Mouse (Mus musculus): Measurements from ENCODE around the gene Lta.

The Lta gene

DNA sequence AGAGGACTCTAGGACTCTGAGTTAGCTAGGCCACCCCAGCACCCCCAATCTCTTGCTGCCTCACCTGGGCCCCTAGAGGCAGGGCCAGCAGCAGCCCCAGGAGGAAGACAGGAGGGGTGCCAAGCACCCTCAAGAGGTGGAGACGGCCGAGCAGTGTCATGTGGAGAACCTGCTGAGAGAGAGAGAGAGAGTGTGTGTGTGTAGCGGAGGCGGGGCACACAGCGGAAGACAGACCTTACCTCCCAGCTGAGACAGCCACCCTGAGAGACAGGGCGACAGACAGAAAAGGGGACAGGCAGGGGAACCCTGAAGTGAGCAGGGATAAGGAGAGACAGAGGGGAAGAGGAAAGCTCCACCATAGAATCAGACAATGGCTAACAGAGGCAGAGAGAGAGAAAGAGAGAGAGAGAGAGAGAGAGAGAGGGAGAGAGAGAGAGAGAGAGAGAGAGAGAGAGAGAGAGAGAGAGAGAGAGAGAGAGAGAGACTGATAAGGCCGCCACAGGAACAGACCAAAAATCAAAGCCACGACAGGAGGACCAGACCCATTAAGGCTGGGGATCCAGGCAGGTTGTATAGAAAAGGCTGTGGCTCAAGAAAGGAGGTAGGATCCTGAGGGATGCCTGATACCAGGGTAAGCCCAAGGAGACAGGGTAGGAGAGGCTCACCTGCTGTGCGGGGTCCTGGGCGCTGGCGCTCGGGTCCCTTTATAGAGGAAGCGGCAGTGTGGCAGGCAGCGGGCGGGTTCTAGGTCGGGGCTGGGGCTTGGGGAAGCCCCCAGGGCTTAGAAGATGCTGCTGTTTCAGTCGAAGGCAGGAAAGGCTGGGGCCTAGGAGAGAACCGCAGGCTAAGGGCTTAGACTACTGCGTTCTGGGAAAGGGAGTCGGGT is at the start of gene Lta:
Gene Lta (minus strand): TSS at position 858 of the 886 bp plus-strand sequence.
- peak; percentile 46 for DNase-seq (ENCODE audit: low read depth, low spot score)

DNA sequence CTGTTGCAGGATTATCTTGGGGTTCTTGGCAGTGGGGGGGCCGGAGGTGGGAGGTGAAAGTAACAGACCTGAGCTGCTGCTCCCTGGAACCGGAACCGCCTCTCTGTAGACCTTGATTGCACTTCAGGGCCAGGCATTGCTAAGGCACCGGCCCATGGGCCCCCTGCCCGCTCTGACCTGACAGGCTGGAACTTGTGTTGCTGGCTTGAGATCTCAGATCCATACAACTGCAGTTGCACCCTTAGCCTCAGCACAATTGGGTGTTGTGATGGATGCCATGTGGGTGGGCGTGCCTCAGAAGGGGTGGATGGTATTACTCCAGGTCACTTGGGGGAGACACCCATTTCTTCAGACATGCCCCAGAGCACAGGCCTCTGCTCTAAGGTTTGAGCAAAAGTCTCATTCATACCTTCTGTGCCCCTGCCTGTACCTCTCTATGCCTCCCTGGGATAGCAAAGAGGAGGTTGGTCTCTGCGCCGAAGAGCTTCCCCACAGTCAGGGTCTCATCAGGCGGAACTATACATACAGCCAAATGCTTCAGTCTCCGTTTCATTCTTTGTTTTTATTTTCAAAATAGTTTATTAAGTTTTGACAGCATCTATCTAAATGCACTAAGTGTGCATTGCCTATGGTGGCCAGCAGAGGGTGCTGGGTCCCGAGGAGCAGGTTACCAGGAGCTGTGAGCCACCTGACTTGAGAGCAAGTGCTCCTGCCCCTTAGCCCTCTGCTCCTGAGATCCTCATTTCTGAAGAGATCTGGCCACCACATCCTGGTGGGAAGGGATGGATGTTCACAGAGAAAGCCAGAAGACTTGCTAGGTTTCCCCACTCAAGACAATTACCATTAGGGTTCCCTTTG is 49.3 kb upstream of the Lta start:
- peak; percentile 83 for DNase-seq (ENCODE audit: low read depth, low spot score)

DNA sequence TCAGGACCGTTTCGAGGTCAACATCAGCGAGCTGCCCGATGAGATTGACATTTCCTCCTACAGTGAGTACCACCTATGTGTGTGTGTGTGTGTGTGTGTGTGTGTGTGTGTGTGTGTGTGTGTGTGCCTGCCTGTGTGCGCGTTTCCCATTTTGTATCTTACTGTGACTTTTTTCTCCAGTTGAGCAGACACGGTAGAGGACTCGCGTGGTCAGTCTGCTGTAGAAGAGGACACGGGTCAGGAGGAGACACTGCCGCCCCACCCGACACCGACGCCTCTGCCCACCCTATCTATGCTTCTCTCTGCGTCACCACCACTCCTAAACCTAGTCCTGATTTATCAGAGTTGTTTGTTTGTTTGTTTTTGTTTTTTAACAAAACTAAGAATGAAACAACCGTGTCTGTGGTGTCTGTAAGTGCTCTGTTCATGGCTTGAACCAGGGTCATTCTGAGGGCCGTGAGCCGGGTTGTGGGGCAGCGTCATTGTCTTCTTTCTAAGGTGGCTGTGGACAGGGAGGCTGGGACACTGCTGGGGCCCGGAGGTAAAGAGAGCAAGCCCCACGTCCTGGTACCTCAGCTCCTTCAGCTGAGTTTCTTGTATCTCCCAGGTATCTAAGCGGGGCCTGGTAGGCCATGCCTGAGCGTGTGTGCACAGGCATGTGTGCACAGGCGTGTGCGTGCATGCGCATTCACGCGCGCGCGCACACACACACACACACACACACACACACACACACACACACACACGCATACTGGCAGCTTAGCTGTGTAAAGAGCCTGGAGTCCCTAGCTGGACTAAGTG is 48.3 kb upstream of the Lta start:
- DNase-seq (ENCODE audit: low read depth, low spot score): no peak

DNA sequence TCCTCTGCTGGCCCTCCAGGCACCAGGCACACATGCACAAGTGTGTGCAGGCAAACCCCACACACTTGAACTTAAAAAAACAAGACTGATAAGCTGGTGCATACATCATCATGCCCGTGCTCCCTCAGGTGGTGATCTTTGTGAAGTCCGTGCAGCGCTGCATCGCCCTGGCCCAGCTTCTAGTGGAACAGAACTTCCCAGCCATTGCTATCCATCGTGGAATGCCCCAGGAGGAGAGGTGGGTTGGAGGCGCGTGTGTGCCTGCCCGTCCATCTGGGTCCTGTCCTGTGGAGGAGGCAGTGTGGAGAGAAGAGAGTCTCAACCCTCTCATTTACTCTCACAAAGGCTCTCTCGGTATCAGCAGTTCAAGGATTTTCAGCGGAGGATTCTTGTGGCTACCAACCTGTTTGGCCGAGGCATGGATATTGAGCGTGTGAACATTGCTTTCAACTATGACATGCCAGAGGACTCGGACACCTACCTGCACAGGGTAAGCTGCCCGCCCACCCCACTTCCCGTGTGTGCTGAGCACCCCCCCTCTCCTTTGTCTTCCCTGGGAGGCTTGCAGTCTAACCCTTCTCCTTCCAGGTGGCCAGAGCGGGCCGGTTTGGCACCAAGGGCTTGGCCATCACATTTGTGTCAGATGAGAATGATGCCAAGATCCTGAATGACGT is 47.6 kb upstream of the Lta start:
- no peak for DNase-seq (ENCODE audit: low read depth, low spot score)

DNA sequence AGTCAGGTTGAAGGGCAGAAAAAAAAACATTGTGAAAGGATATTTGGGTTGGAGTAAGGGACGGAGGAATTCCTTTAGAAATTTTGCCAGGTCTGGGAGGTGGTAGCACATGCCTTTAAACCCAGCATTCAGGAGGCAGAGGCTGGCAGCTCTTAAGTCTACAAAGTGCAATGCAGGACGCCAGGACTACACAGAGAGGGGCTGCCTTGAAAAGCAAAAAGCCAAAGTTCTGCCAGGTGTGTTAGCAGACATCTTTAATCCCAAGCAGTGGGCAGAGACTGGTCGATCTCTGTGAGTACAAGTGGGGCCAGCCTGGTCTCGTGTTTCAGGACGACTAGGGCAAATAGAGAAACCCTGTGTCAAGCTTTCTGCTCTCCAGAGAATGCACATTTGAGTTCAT is 46.8 kb upstream of the Lta start:
- DNase-seq (ENCODE audit: low read depth, low spot score): no peak

DNA sequence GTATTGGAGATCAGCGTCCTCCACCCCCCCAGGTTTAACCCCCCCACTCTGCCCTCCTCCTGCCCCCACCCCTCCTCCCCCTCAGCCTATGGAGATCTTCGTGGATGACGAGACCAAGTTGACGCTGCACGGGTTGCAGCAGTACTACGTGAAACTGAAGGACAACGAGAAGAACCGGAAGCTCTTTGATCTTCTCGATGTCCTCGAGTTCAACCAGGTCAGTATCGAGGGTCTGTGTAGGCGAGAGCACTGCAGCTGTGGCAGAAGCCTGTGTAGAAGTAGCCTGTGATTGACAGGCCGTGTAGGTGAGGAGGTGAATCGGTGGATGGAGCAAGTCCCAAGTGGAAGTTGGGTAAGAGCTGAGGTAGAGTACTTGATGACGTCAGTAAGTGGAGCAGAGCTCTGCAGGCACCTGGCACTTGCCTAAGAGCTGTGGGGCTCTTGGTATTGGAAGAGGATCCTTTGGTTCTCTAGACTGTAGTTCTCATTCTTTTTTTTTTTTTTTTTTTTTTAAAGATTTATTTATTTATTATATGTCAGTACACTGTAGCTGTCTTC is 46.1 kb upstream of the Lta start:
- no peak for DNase-seq (ENCODE audit: low read depth, low spot score)

DNA sequence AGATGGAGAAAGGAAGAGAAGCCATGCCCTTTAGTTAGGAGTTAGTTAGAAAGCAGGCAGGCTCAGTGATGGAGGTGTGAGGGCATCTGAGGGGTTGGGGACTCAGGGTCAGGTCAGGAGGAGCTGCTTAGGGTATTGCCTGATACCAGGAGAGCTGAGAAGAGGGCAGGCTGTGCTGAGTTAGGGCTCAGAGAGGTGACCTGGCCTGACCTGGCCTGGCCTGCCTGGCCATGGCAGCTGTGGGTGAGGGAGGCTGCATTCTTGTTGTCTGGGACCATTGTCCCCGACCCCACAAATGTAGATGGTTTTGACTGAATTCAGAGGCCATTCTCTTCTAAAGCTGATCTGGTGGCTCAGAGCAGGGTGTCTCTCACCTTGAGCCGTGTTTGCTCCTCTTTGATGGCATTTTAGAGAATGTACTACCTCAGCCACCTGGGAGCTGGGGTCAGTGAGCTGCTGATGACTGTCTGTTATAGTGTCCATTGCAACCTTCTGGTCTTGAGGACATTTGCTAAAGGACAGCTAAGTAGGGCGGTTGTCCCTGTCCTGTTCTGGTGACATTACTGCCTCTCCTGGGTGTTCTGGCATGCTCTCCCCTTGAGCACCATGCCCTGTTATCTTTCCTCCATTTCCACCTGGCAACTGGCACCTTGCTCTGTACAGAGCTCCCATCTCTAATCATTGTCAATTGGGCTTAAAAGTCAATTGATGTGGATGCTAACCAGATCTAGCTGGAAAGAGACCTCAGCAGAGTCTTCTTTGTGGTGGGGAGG is 45.4 kb upstream of the Lta start:
- no peak for DNase-seq (ENCODE audit: low read depth, low spot score)

DNA sequence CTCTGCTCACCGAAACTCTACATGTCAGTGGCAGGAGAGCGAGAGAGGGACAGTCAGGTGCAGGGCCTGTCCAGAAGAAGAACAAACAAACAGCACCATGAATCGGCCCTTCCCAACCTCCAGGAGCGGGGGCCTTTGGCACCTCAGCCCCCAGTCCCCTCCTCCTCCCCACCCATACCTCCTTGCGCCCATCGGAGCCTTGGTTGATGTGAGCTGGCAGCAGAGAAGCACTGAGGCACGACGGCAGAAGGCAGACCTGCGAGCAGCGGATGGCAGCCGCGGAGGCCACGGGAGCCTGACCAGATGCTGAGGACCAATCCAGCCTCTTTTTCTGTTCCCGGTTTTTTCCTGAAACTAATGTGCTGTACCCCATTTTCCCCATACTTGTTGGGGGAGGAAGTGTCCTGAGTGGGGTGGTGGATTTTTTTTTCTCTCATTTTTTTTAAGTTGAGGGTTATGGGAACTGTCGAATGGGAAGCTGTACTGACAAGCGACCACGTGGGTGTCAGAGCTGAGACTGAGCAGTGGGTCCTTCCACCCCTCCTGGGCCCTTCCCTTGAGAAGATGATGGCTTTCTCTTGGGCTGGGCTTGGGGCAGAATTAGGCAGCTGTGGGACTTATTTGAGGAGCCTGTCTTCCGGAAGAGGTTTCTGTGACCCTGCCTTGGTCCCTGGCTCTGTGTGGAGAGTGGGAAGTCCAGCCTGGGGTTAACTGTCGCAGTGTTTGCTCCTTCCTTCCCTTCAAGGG is 44.5 kb upstream of the Lta start:
- DNase-seq (ENCODE audit: low read depth, low spot score): no peak

DNA sequence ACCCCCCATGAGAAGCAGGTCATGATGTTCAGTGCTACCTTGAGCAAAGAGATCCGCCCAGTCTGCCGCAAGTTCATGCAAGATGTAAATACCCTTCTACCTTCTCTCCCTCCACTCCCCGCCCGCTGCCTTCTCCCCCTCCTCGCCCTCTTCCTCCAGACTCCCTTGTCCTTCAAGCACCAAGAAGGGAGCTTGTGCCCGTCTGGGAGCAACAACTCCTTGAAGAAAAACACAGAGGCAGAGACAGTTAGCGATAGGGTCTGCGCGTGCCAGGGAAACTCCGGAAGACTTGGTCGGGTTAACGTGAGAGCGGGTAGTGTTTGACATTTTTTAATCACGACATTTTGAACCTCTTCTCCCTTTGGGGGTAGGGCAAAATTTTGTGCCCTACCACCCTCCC is 43.8 kb upstream of the Lta start:
- DNase-seq (ENCODE audit: low read depth, low spot score): no peak

DNA sequence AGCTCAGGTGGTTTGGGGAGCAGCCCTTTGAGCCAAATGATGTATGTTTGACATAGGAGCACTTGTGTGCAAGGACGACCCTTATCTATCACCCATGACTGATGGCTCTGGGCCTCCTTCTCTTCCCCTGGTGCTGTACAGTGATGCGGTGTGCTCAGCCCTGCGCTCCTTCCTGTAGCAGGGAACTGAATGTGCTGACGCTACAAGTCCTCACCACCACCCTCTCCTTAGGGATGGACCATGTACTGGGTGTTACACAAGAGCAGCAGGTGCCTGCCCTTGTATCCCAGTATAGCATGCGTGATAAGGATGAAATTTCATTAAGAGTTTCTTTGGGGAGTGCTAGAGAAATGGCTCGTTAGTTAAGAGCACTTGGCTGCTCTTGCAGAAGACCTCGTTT is 42.0 kb upstream of the Lta start:
- no peak for DNase-seq (ENCODE audit: low read depth, low spot score)

DNA sequence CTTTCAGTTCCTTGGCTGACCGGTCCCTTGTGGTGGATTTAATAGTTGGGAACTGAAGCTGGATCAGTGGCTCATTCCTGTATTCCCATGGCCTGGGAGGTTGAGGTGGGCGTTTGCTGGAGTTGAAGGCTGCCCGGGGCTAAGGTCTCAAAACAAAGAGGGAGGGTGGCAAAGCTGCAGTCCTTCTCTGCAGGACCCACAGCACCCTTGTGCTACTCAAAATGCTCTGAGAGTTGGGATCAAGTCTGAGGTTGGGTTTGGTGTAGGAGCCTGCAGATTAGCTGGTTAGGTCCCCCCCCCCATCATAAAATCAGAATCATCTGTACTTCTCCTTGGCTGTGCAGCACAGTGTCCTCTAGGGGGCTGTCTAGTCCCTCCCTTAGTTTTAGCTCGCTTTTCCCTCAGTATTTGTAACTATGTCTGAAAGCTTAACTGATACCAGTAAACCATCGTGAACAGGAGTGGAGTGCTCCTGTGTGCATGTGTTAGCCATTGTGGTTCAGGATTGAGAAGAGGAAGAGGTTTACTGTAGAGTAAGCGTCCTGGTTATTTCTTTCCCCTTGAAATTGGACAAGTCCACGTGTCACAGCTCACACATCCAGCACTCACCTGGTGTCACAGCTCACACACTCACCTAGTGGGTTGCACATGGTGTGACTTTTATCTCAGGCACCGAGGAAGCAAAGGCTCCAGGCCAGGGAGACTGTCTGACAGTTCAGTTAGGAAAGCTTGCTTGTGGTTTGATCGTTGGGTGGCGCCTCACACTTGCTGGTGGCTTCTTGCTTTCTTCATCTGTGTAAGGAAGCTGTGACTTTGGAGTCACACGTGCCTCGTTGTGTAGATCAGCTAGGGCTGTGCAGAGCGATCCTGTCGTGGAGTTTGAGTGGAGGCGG is 40.8 kb upstream of the Lta start:
- peak; percentile 61 for DNase-seq (ENCODE audit: low read depth, low spot score)

DNA sequence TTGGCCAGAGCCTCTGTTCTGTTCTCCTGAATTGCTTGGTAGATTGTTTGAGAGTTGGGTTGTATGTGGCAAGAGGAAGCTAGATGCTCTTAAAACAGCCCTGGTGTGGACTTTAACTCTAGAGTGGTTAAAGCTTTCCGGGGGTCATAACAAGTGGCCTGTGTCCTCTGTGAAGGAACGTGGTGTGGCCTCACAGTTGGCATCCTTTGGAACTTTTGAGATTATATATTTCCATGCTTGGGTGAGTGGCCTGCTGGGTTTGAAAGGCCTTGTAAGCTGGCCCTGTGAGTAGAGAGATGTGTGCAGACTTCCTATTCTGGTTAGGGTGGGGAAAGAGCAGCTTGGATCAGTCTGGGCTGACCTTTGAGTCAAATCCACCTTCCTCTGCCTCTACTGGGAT is 39.8 kb upstream of the Lta start:
- DNase-seq (ENCODE audit: low read depth, low spot score): no peak

DNA sequence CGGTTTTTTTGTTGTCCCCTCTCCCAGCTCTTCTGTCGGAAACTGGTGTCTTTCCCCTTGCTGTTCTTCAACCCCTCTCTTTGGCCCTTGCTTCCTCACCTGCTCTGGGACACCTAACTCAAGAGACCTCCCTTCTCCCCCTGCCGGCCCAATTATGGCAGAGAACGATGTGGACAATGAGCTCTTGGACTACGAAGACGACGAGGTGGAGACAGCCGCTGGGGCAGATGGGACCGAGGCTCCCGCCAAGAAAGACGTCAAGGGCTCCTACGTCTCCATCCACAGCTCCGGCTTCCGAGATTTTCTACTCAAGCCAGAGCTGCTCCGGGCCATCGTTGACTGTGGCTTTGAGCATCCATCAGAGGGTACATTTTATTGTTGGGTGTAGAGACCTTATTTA is 37.9 kb upstream of the Lta start:
- peak; percentile 77 for DNase-seq (ENCODE audit: low read depth, low spot score)

DNA sequence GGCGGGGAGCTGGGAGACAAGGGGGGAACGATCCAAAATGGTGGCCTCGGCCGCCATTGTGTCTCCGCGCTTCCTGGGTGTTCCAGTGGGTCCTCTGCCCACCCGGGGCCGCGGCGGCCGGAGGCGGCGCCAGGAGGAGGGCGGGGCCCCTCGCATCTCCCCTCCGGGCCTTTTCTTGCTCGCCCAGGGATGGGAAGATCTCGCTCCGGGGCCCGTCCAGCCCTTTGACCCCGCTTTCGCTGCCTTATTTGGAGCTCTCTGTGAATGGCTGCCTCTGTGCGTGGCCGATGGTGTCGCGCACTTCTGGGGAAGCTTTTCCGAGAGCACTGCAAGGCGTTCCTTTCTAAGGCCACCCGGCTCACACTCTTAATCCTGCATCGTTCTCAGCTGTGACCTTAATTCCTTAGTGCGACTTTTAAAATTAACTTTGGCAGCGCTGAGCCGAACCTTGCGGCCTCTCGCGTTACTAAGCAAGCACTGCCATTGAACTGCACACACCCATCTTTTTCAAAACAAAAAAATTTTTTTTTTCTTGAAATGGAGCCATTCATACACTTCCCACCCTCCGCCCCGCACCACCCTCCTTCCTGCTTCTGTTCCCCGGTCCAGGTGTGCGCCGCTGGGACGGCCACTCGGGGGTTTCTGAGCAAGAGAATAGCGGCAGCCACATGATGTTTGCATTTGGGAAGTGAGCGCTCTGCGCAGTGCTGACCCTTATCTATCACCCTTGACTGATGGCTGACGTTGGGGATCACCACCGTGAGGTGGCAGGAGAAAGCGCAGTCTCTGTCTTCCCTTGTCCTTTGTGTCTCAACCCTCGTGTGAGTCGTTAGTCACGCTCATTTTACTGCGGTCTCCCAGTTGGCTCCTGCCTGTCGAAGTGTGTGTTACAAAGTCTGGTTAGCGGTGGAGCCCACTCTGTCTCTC is 37.1 kb upstream of the Lta start:
- peak; percentile 85 for DNase-seq (ENCODE audit: low read depth, low spot score)

DNA sequence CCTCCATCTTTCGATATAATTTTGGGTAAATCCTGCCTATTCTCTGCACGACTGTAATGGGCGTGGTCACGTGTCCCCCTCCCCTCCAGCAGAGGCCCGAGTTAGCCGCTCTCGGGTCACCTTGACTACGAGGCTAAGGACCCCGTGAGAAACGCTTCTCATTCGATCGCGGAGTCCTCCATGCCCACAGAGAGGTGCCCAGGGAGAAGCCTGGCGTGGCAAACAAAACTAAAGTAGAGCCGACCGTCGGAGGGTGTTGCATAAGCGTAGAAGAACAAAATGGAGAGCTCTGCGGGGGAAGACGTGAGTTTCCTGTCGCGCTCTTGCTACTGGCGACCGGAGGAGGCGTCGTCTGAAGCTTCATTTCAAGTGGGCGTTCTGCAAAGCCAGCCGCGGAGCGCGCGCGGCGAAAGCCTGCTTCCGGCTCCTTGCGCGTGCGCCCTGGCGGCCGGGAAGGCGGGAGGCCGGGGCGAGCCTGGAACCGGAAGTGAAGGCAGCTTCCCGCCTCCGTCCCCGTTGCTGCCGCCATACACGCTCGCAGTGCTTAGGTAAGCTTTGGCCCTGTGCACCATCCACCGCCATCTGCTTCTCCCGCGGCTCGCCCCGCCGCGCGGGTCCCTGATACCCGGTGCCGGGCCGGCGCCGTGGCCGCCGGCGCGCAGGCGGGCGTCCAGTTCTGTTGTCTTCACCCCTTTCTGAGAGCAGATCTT is 36.3 kb upstream of the Lta start, which contains the start of gene Ddx39b:
Gene Ddx39b (plus strand): TSS at position 442 of the 710 bp plus-strand sequence.
- peak; percentile 97 for DNase-seq (ENCODE audit: low read depth, low spot score)

All from ZHBTc4 (cell line).